Comparison of ENCODE assay signal across 9 mouse cellular contexts in genomic region chr14:76243581-76244337, GRCm38 (mm10).
DNase-seq lines count a peak whose midpoint lies in the region; ATAC-seq lines count a peak whose summit lies in the region.
"Had no signal": no experiment of that assay in that cellular context is flagged by ENCODE, and none has a peak within 500 bp of the region (broad histone marks: within the 10 kb centered on the region; RNA-seq: fewer than 3 reads in every experiment).

No protein-coding gene starts in this region.

- H3K4me3 ChIP-seq in kidney, embryonic 16.5 days (ENCODE audit: low read length): no peak overlapping the region
- no peak overlapping the region for H3K4me3 ChIP-seq in embryonic facial prominence, embryonic 13.5 days
- H3K4me3 ChIP-seq in intestine, embryonic 16.5 days (ENCODE audit: low read length): no peak overlapping the region
- H3K4me3 ChIP-seq in neural tube, embryonic 13.5 days: no peak overlapping the region

- peaks cover 21% of the 10 kb centered on the region for H3K4me1 ChIP-seq in kidney, embryonic 16.5 days (ENCODE audit: insufficient read depth, low read length)
- H3K4me1 ChIP-seq in embryonic facial prominence, embryonic 13.5 days: peaks cover 19% of the 10 kb centered on the region
- peaks cover 5% of the 10 kb centered on the region; the same call in 1 of the 2 replicates for H3K4me1 ChIP-seq in intestine, embryonic 16.5 days (ENCODE audit: control insufficient read depth, insufficient read depth, low read length)
- peaks cover 19% of the 10 kb centered on the region for H3K4me1 ChIP-seq in neural tube, embryonic 13.5 days (replicated peaks)

- H3K27ac ChIP-seq in kidney, embryonic 16.5 days (ENCODE audit: low read length): peak overlapping the region; percentile 51; the same call in 1 of the 2 replicates
- H3K27ac ChIP-seq in embryonic facial prominence, embryonic 13.5 days: peak overlapping the region; percentile 72
- H3K27ac ChIP-seq in intestine, embryonic 16.5 days (ENCODE audit: low read length): 0 out of 2 replicates have a peak overlapping the region, but pooled peaks have one; percentile 13
- peak overlapping the region; percentile 79 for H3K27ac ChIP-seq in neural tube, embryonic 13.5 days (replicated peaks)
- H3K27ac ChIP-seq: macrophage had no signal

- ATAC-seq in kidney, embryonic 16.5 days (ENCODE audit: low FRiP score, low TSS enrichment): peak; percentile 83
- no peak for ATAC-seq in embryonic facial prominence, embryonic 13.5 days (ENCODE audit: insufficient number of reproducible peaks, insufficient read depth, low FRiP score, low TSS enrichment, low read depth)
- ATAC-seq in intestine, embryonic 16.5 days: peak; percentile 64
- ATAC-seq in neural tube, embryonic 13.5 days (ENCODE audit: low read depth): no peak; the same call in 1 of the 2 replicates

- no peaks in the 10 kb centered on the region for H3K27me3 ChIP-seq in kidney, embryonic 16.5 days (ENCODE audit: insufficient read depth, low read length)
- no peaks in the 10 kb centered on the region for H3K27me3 ChIP-seq in embryonic facial prominence, embryonic 13.5 days
- H3K27me3 ChIP-seq in intestine, embryonic 16.5 days (replicated peaks; ENCODE audit: control insufficient read depth, insufficient read depth, low read length): no peaks in the 10 kb centered on the region
- H3K27me3 ChIP-seq in neural tube, embryonic 13.5 days: no peaks in the 10 kb centered on the region

- DNase-seq in kidney, postnatal 36 days: no peak
- no peak for DNase-seq in B cell, adult 2 months
- no peak for DNase-seq in right cerebral cortex, postnatal 10 days (ENCODE audit: low spot score in 2 of 2)
- DNase-seq in thymus, postnatal 0 days (ENCODE audit: low spot score): no peak

- no peaks in the 10 kb centered on the region for H3K36me3 ChIP-seq in kidney, embryonic 16.5 days (ENCODE audit: insufficient read depth, low read length)
- no peaks in the 10 kb centered on the region for H3K36me3 ChIP-seq in embryonic facial prominence, embryonic 13.5 days
- no peaks in the 10 kb centered on the region for H3K36me3 ChIP-seq in intestine, embryonic 16.5 days (ENCODE audit: control insufficient read depth, insufficient read depth, low read length)
- H3K36me3 ChIP-seq in neural tube, embryonic 13.5 days: no peaks in the 10 kb centered on the region

- peak overlapping the region; percentile 36; the same call in 1 of the 2 replicates for H3K9ac ChIP-seq in kidney, embryonic 16.5 days (replicated peaks; ENCODE audit: low read length)
- peak overlapping the region; percentile 40; the same call in 1 of the 2 replicates for H3K9ac ChIP-seq in embryonic facial prominence, embryonic 13.5 days
- H3K9ac ChIP-seq in intestine, embryonic 16.5 days (ENCODE audit: low read depth, low read length): no peak overlapping the region
- peak overlapping the region; percentile 41 for H3K9ac ChIP-seq in neural tube, embryonic 13.5 days

- WGBS in kidney, embryonic 16.5 days: 36% methylated on average over 14 of the region's 14 CpGs
- WGBS in embryonic facial prominence, embryonic 13.5 days: 63% methylated on average over 14 of the region's 14 CpGs
- WGBS in intestine, embryonic 16.5 days: 58% methylated on average over 14 of the region's 14 CpGs
- 58% methylated on average over 14 of the region's 14 CpGs for WGBS in neural tube, embryonic 13.5 days

- H3K4me2 ChIP-seq in kidney, embryonic 16.5 days (replicated peaks; ENCODE audit: low read depth, low read length): peak overlapping the region; percentile 19; the same call in 1 of the 2 replicates
- peak overlapping the region; percentile 11; the same call in 1 of the 2 replicates for H3K4me2 ChIP-seq in embryonic facial prominence, embryonic 13.5 days
- H3K4me2 ChIP-seq in intestine, embryonic 16.5 days (ENCODE audit: low read depth, low read length): no peak overlapping the region
- H3K4me2 ChIP-seq in neural tube, embryonic 13.5 days: peak overlapping the region; percentile 23

- H3K9me3 ChIP-seq in kidney, embryonic 16.5 days (ENCODE audit: low read length): 0 out of 2 replicates have a peak, but pooled peaks cover 5% of the 10 kb centered on the region
- no peaks in the 10 kb centered on the region for H3K9me3 ChIP-seq in embryonic facial prominence, embryonic 13.5 days
- H3K9me3 ChIP-seq in intestine, embryonic 16.5 days (ENCODE audit: control insufficient read depth, low read length): no peaks in the 10 kb centered on the region
- H3K9me3 ChIP-seq in neural tube, embryonic 13.5 days: no peaks in the 10 kb centered on the region

Comparison
In these comparisons a context has a peak if more than half of its experiments do, and no peak if none do; other contexts are left out.
1. ATAC-seq: peak in kidney, embryonic 16.5 days (single experiment) and intestine, embryonic 16.5 days (single experiment); none in embryonic facial prominence, embryonic 13.5 days (single experiment) and neural tube, embryonic 13.5 days (single experiment).
2. H3K27ac ChIP-seq: peak in every context shown above with its lines; median percentile 79 in neural tube, embryonic 13.5 days; 72 in embryonic facial prominence, embryonic 13.5 days; 51 in kidney, embryonic 16.5 days; 13 in intestine, embryonic 16.5 days.